Mouse (Mus musculus): ENCODE results near the gene Stk39. TPM values are rescaled to one million over a fixed set of nuclear protein-coding genes. Genes with fewer than 3 reads are reported as not detected.

Stk39 gene
- total RNA-seq, 1 experiment: 5.0 TPM

DNA sequence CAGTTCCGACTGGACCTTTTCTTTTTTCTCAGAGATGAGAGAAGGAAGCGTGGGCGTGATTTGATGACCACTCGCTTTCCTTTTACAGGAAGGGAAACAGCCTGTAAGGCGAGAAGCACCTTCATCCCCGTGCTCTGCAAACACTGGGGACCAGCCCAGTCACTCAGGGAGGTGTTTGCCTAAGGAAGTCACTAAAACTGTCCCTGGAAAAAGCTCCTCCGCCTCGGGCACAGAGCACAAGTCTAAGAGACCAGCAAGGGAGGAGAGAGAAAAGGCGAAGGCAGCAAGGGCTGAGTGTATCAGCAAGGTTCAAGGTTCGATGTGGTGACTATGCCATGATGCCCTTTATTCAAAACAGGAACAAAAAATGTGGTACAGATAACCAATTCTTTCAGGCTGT, 35.8 kb downstream of the Stk39 start:
- no peak overlapping the region for H3K4me3 ChIP-seq (ENCODE audit: insufficient read depth in 1 of 2, low read depth in 1 of 2, low read length in 2 of 2, poor library complexity in 1 of 2, severe bottlenecking in 1 of 2)
- no peaks in the 10 kb centered on the region for H3K9me3 ChIP-seq (ENCODE audit: control insufficient read depth, insufficient read depth, low read depth, low read length)
- TF ChIP-seq CHD2 (IDR thresholded peaks at IDR 0.05; ENCODE audit: low read depth, low read length) (no peak), MAFK (IDR thresholded peaks at IDR 0.05; ENCODE audit: insufficient read depth, low read depth, low read length) (no peak), ZC3H11A (IDR thresholded peaks at IDR 0.05; ENCODE audit: borderline replicate concordance, low read depth, low read length) (no peak), ZNF384 (IDR thresholded peaks at IDR 0.05; ENCODE audit: low read depth, low read length) (no peak), HCFC1 (IDR thresholded peaks at IDR 0.05; ENCODE audit: borderline replicate concordance, insufficient read depth, low read length) (no peak)
- no peak overlapping the region for H3K27ac ChIP-seq (ENCODE audit: insufficient read depth, low read depth, low read length, poor library complexity, severe bottlenecking)
- in situ Hi-C loops (cut with MboI; ENCODE audit: low sequenced_read_pairs in 2 of 2, unreplicated experiment in 2 of 2): no loop called here
- peaks cover 0 to 11% of the 10 kb centered on the region in 2 experiments; a peak in 1 of 4 replicates for H3K4me1 ChIP-seq (ENCODE audit: control insufficient read depth in 2 of 2, insufficient read depth in 2 of 2, low read length in 2 of 2, poor library complexity in 1 of 2)
- no peak overlapping the region for H3K9ac ChIP-seq (ENCODE audit: insufficient read depth, low read depth, low read length, poor library complexity, severe bottlenecking)
- H3K36me3 ChIP-seq (ENCODE audit: control insufficient read depth, insufficient read depth, low read length, poor library complexity, severe bottlenecking): no peaks in the 10 kb centered on the region
- no peak for DNase-seq (ENCODE audit: low read depth, low spot score)

DNA sequence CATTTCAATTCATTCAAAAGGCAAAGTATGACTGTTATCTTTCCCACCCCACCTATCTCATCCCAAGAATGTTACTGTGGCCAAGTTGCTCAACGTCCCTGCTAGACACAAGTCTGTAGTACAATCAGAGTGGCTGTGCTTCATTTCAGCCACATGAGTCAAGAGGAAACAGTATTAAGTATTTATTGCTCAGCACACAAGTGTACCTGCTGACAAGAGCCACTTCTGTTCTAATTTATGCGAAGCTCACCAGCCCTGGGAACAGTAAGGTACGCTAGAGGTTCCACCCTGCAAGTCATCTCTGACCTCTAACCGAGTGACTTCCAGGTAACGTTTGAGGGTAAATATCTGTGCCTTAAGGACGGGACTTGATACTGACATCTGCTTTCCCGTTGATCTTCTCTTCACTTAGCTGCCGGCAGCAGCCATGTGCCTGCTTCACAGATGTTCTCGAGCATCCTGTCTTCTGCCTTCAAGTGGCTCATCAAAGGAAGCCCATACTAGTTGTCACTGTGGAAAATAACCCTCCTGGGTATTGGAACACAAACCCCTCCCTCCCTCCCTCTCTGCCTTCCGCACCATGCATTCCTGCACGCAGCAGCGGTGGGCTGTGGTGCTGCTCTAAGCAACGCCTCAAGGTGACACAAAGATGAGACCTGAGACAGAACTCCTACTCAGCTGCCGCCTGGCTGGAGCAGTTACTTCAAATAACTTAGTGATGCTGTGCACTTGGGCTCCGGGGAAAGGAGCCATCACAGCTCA, 36.4 kb downstream of the Stk39 start:
- Histone ChIP-seq H3K4me1 (ENCODE audit: control insufficient read depth in 2 of 2, insufficient read depth in 2 of 2, low read length in 2 of 2, poor library complexity in 1 of 2) (peaks cover 0 to 11% of the 10 kb centered on the region in 2 experiments; a peak in 1 of 4 replicates), H3K27ac (ENCODE audit: insufficient read depth, low read depth, low read length, poor library complexity, severe bottlenecking) (no peak overlapping the region), H3K4me3 (ENCODE audit: insufficient read depth in 1 of 2, low read depth in 1 of 2, low read length in 2 of 2, poor library complexity in 1 of 2, severe bottlenecking in 1 of 2) (no peak overlapping the region), H3K36me3 (ENCODE audit: control insufficient read depth, insufficient read depth, low read length, poor library complexity, severe bottlenecking) (no peaks in the 10 kb centered on the region), H3K9me3 (ENCODE audit: control insufficient read depth, insufficient read depth, low read depth, low read length) (no peaks in the 10 kb centered on the region), H3K9ac (ENCODE audit: insufficient read depth, low read depth, low read length, poor library complexity, severe bottlenecking) (no peak overlapping the region)
- no peak for TF ChIP-seq ZNF384 (IDR thresholded peaks at IDR 0.05; ENCODE audit: low read depth, low read length)
- no peak for TF ChIP-seq ZC3H11A (IDR thresholded peaks at IDR 0.05; ENCODE audit: borderline replicate concordance, low read depth, low read length)
- TF ChIP-seq CHD2 (IDR thresholded peaks at IDR 0.05; ENCODE audit: low read depth, low read length): no peak
- TF ChIP-seq HCFC1 (IDR thresholded peaks at IDR 0.05; ENCODE audit: borderline replicate concordance, insufficient read depth, low read length): no peak
- no peak for TF ChIP-seq MAFK (IDR thresholded peaks at IDR 0.05; ENCODE audit: insufficient read depth, low read depth, low read length)
- in situ Hi-C loops (cut with MboI; ENCODE audit: low sequenced_read_pairs in 2 of 2, unreplicated experiment in 2 of 2): no loop called here
- DNase-seq (ENCODE audit: low read depth, low spot score): no peak

- Histone ChIP-seq H3K27ac (ENCODE audit: insufficient read depth, low read depth, low read length, poor library complexity, severe bottlenecking) (no peak overlapping the region), H3K4me1 (ENCODE audit: control insufficient read depth in 2 of 2, insufficient read depth in 2 of 2, low read length in 2 of 2, poor library complexity in 1 of 2) (peaks cover 0 to 11% of the 10 kb centered on the region in 2 experiments; a peak in 1 of 4 replicates), H3K36me3 (ENCODE audit: control insufficient read depth, insufficient read depth, low read length, poor library complexity, severe bottlenecking) (no peaks in the 10 kb centered on the region), H3K9me3 (ENCODE audit: control insufficient read depth, insufficient read depth, low read depth, low read length) (no peaks in the 10 kb centered on the region), H3K4me3 (ENCODE audit: insufficient read depth in 1 of 2, low read depth in 1 of 2, low read length in 2 of 2, poor library complexity in 1 of 2, severe bottlenecking in 1 of 2) (no peak overlapping the region), H3K9ac (ENCODE audit: insufficient read depth, low read depth, low read length, poor library complexity, severe bottlenecking) (no peak overlapping the region)
- in situ Hi-C loops (cut with MboI; ENCODE audit: low sequenced_read_pairs in 2 of 2, unreplicated experiment in 2 of 2): no loop called here
- no peak for TF ChIP-seq HCFC1 (IDR thresholded peaks at IDR 0.05; ENCODE audit: borderline replicate concordance, insufficient read depth, low read length)
- no peak for TF ChIP-seq ZC3H11A (IDR thresholded peaks at IDR 0.05; ENCODE audit: borderline replicate concordance, low read depth, low read length)
- TF ChIP-seq MAFK (IDR thresholded peaks at IDR 0.05; ENCODE audit: insufficient read depth, low read depth, low read length): no peak
- TF ChIP-seq CHD2 (IDR thresholded peaks at IDR 0.05; ENCODE audit: low read depth, low read length): no peak
- TF ChIP-seq ZNF384 (IDR thresholded peaks at IDR 0.05; ENCODE audit: low read depth, low read length): no peak
- DNase-seq (ENCODE audit: low read depth, low spot score): no peak
Measured at GRCm38 (mm10) chr2:68434997-68435396, 37.1 kb downstream of the Stk39 start.

GRCm38 (mm10) chr2:68434576-68434975, 37.5 kb downstream of the Stk39 start:
- no peak for TF ChIP-seq ZNF384 (IDR thresholded peaks at IDR 0.05; ENCODE audit: low read depth, low read length)
- TF ChIP-seq MAFK (IDR thresholded peaks at IDR 0.05; ENCODE audit: insufficient read depth, low read depth, low read length): no peak
- no peak for TF ChIP-seq ZC3H11A (IDR thresholded peaks at IDR 0.05; ENCODE audit: borderline replicate concordance, low read depth, low read length)
- no peak for TF ChIP-seq HCFC1 (IDR thresholded peaks at IDR 0.05; ENCODE audit: borderline replicate concordance, insufficient read depth, low read length)
- no peak for TF ChIP-seq CHD2 (IDR thresholded peaks at IDR 0.05; ENCODE audit: low read depth, low read length)
- no peak overlapping the region for H3K4me3 ChIP-seq (ENCODE audit: insufficient read depth in 1 of 2, low read depth in 1 of 2, low read length in 2 of 2, poor library complexity in 1 of 2, severe bottlenecking in 1 of 2)
- no peak overlapping the region for H3K9ac ChIP-seq (ENCODE audit: insufficient read depth, low read depth, low read length, poor library complexity, severe bottlenecking)
- no peak overlapping the region for H3K27ac ChIP-seq (ENCODE audit: insufficient read depth, low read depth, low read length, poor library complexity, severe bottlenecking)
- H3K36me3 ChIP-seq (ENCODE audit: control insufficient read depth, insufficient read depth, low read length, poor library complexity, severe bottlenecking): no peaks in the 10 kb centered on the region
- in situ Hi-C loops (cut with MboI; ENCODE audit: low sequenced_read_pairs in 2 of 2, unreplicated experiment in 2 of 2): no loop called here
- H3K4me1 ChIP-seq (ENCODE audit: control insufficient read depth in 2 of 2, insufficient read depth in 2 of 2, low read length in 2 of 2, poor library complexity in 1 of 2): peaks cover 0 to 11% of the 10 kb centered on the region in 2 experiments; a peak in 1 of 4 replicates
- DNase-seq (ENCODE audit: low read depth, low spot score): no peak
- H3K9me3 ChIP-seq (ENCODE audit: control insufficient read depth, insufficient read depth, low read depth, low read length): no peaks in the 10 kb centered on the region

All from ES-E14 (cell line).